Mouse (Mus musculus): ENCODE data around the gene Abcb6. TPM values are rescaled to one million over a fixed set of nuclear protein-coding genes. Genes with fewer than 3 reads are reported as not detected.
A peak's percentile ranks its signal among the peaks of the same experiment; 100 is the strongest.

Abcb6 gene
- polyA plus RNA-seq, 1 experiment from 2014 or later: 41.1 TPM

GRCm38 (mm10) chr1:75142301-75143261 is 37.6 kb downstream of the Abcb6 start, which contains the start of the genes Cnppd1 and Retreg2:
Gene Cnppd1, minus strand, starts transcription at chr1:75142711.
Gene Retreg2, plus strand, starts transcription at chr1:75142778.
- peak; percentile 87 for ATAC-seq (ENCODE audit: insufficient number of reproducible peaks, insufficient read depth, low FRiP score, low TSS enrichment, low read depth)
- H3K27me3 ChIP-seq: no peaks in the 10 kb centered on the region
- H3K36me3 ChIP-seq: peaks cover 60% of the 10 kb centered on the region
- no peaks in the 10 kb centered on the region for H3K9me3 ChIP-seq
- peak within 1 kb of the TSS; percentile 89 for H3K4me3 ChIP-seq (replicated peaks)
- under 1% methylated on average over 90 of the region's 91 CpGs for WGBS
- H3K27ac ChIP-seq: peak within 1 kb of the TSS; percentile 97
- H3K9ac ChIP-seq (replicated peaks): peak within 1 kb of the TSS; percentile 95
- H3K4me1 ChIP-seq (replicated peaks): peaks cover 17% of the 10 kb centered on the region
- H3K4me2 ChIP-seq: peak within 1 kb of the TSS; percentile 87

GRCm38 (mm10) chr1:75141486-75142190 is 38.6 kb downstream of the Abcb6 start:
- Histone ChIP-seq H3K4me2 (peak overlapping the region; percentile 87), H3K27ac (peak overlapping the region; percentile 97), H3K4me1 (replicated peaks) (peaks cover 17% of the 10 kb centered on the region), H3K4me3 (replicated peaks) (peak overlapping the region; percentile 89), H3K27me3 (no peaks in the 10 kb centered on the region), H3K9ac (replicated peaks) (peak overlapping the region; percentile 95), H3K36me3 (peaks cover 60% of the 10 kb centered on the region), H3K9me3 (no peaks in the 10 kb centered on the region)
- WGBS: under 1% methylated on average over 48 of the region's 53 CpGs
- peak; percentile 38; the same call in 1 of the 2 replicates for ATAC-seq (ENCODE audit: insufficient number of reproducible peaks, insufficient read depth, low FRiP score, low TSS enrichment, low read depth)

GRCm38 (mm10) chr1:75140601-75141190 is 39.5 kb downstream of the Abcb6 start:
- peaks cover 17% of the 10 kb centered on the region for H3K4me1 ChIP-seq (replicated peaks)
- peaks cover 60% of the 10 kb centered on the region for H3K36me3 ChIP-seq
- peak overlapping the region; percentile 95 for H3K9ac ChIP-seq (replicated peaks)
- H3K4me2 ChIP-seq: peak overlapping the region; percentile 87
- no peaks in the 10 kb centered on the region for H3K27me3 ChIP-seq
- H3K9me3 ChIP-seq: no peaks in the 10 kb centered on the region
- WGBS: 68% methylated on average over 4 of the region's 4 CpGs
- H3K27ac ChIP-seq: no peak overlapping the region
- ATAC-seq (ENCODE audit: insufficient number of reproducible peaks, insufficient read depth, low FRiP score, low TSS enrichment, low read depth): no peak
- peak overlapping the region; percentile 89 for H3K4me3 ChIP-seq (replicated peaks)

- no peak for ATAC-seq (ENCODE audit: insufficient number of reproducible peaks, insufficient read depth, low FRiP score, low TSS enrichment, low read depth)
- H3K27me3 ChIP-seq: no peaks in the 10 kb centered on the region
- peaks cover 9% of the 10 kb centered on the region for H3K4me1 ChIP-seq (replicated peaks)
- H3K4me3 ChIP-seq (replicated peaks): no peak overlapping the region
- H3K27ac ChIP-seq: no peak overlapping the region
- H3K4me2 ChIP-seq: no peak overlapping the region
- no peak overlapping the region for H3K9ac ChIP-seq (replicated peaks)
- peaks cover 50% of the 10 kb centered on the region for H3K36me3 ChIP-seq
- 90% methylated on average over 2 of the region's 2 CpGs for WGBS
- H3K9me3 ChIP-seq: no peaks in the 10 kb centered on the region
Observed at GRCm38 (mm10) chr1:75138448-75138847, 41.7 kb downstream of the Abcb6 start.

- Histone ChIP-seq H3K4me2 (no peak overlapping the region; the same call in 1 of the 2 replicates), H3K36me3 (peaks cover 50% of the 10 kb centered on the region)
Observed at GRCm38 (mm10) chr1:75136730-75137129, 43.5 kb downstream of the Abcb6 start.

GRCm38 (mm10) chr1:75136293-75136692 is 43.9 kb downstream of the Abcb6 start:
- Histone ChIP-seq H3K9ac (replicated peaks) (no peak overlapping the region), H3K27ac (no peak overlapping the region), H3K9me3 (no peaks in the 10 kb centered on the region), H3K27me3 (no peaks in the 10 kb centered on the region), H3K4me2 (no peak overlapping the region; the same call in 1 of the 2 replicates), H3K36me3 (peaks cover 50% of the 10 kb centered on the region), H3K4me1 (replicated peaks) (peaks cover 9% of the 10 kb centered on the region), H3K4me3 (replicated peaks) (no peak overlapping the region)
- no peak for ATAC-seq (ENCODE audit: insufficient number of reproducible peaks, insufficient read depth, low FRiP score, low TSS enrichment, low read depth)
- WGBS: 76% methylated on average over 6 of the region's 6 CpGs

More at GRCm38 (mm10) chr1:75136730-75137129, 43.5 kb downstream of the Abcb6 start:
- WGBS: 52% methylated on average over 3 of the region's 3 CpGs
- Histone ChIP-seq H3K9ac (replicated peaks) (no peak overlapping the region), H3K27ac (no peak overlapping the region), H3K4me1 (replicated peaks) (peaks cover 9% of the 10 kb centered on the region), H3K27me3 (no peaks in the 10 kb centered on the region), H3K4me3 (replicated peaks) (no peak overlapping the region), H3K9me3 (no peaks in the 10 kb centered on the region)
- no peak for ATAC-seq (ENCODE audit: insufficient number of reproducible peaks, insufficient read depth, low FRiP score, low TSS enrichment, low read depth)

GRCm38 (mm10) chr1:75133421-75134207 is 46.6 kb downstream of the Abcb6 start, which contains the start of gene Slc23a3:
Gene Slc23a3, minus strand, starts transcription at chr1:75133890.
- H3K9me3 ChIP-seq: no peaks in the 10 kb centered on the region
- no peak within 1 kb of the TSS for H3K4me3 ChIP-seq (replicated peaks)
- H3K9ac ChIP-seq (replicated peaks): no peak within 1 kb of the TSS
- no peak for ATAC-seq (ENCODE audit: insufficient number of reproducible peaks, insufficient read depth, low FRiP score, low TSS enrichment, low read depth)
- no peak within 1 kb of the TSS for H3K4me2 ChIP-seq
- H3K4me1 ChIP-seq (replicated peaks): no peaks in the 10 kb centered on the region
- H3K27ac ChIP-seq: no peak within 1 kb of the TSS
- peaks cover 4% of the 10 kb centered on the region; the same call in 1 of the 2 replicates for H3K27me3 ChIP-seq
- H3K36me3 ChIP-seq: peaks cover 37% of the 10 kb centered on the region
- WGBS: 69% methylated on average over 12 of the region's 12 CpGs

- Histone ChIP-seq H3K27me3 (peaks cover 4% of the 10 kb centered on the region; the same call in 1 of the 2 replicates), H3K27ac (no peak overlapping the region), H3K36me3 (no peaks in the 10 kb centered on the region), H3K4me2 (no peak overlapping the region), H3K9me3 (no peaks in the 10 kb centered on the region), H3K4me3 (replicated peaks) (no peak overlapping the region), H3K4me1 (replicated peaks) (peaks cover 7% of the 10 kb centered on the region), H3K9ac (replicated peaks) (no peak overlapping the region)
- WGBS: 79% methylated on average over 3 of the region's 3 CpGs
- no peak for ATAC-seq (ENCODE audit: insufficient number of reproducible peaks, insufficient read depth, low FRiP score, low TSS enrichment, low read depth)
Observed at GRCm38 (mm10) chr1:75128641-75129040, 51.6 kb downstream of the Abcb6 start.

GRCm38 (mm10) chr1:75125418-75125817 is 54.8 kb downstream of the Abcb6 start:
- peak overlapping the region; percentile 97 for H3K27ac ChIP-seq
- peak overlapping the region; percentile 62; the same call in 1 of the 2 replicates for H3K9ac ChIP-seq (replicated peaks)

More at GRCm38 (mm10) chr1:75125418-75125817, 54.8 kb downstream of the Abcb6 start:
- WGBS: 36% methylated on average over 5 of the region's 5 CpGs
- Histone ChIP-seq H3K4me1 (replicated peaks) (peaks cover 7% of the 10 kb centered on the region), H3K27me3 (peaks cover 4% of the 10 kb centered on the region; the same call in 1 of the 2 replicates), H3K9me3 (no peaks in the 10 kb centered on the region), H3K4me2 (peak overlapping the region; percentile 54), H3K36me3 (no peaks in the 10 kb centered on the region), H3K4me3 (replicated peaks) (peak overlapping the region; percentile 54)
- ATAC-seq (ENCODE audit: insufficient number of reproducible peaks, insufficient read depth, low FRiP score, low TSS enrichment, low read depth): no peak
